Comparison of ENCODE assay signal across 26 mouse cellular contexts in genomic region chr17:25644761-25645160, GRCm38 (mm10).
DNase-seq lines count a peak whose midpoint lies in the region; ATAC-seq and TF ChIP-seq lines count a peak whose summit lies in the region.
"Had no signal": no experiment of that assay in that cellular context is flagged by ENCODE, and none has a peak within 500 bp of the region (broad histone marks: within the 10 kb centered on the region; RNA-seq: fewer than 3 reads in every experiment).

No protein-coding gene starts in this region.

- DNase-seq in frontal cortex, postnatal 25 days (ENCODE audit: low spot score in 2 of 2) = no peak
- DNase-seq in midbrain, embryonic 10.5 days (ENCODE audit: low spot score) = no peak
- no peak for DNase-seq in midbrain, postnatal 0 days (ENCODE audit: low spot score)
- no peak for DNase-seq in limb, embryonic 10.5 days (ENCODE audit: low spot score)
- DNase-seq in cerebellum, postnatal 25 days = no peak
- DNase-seq in layer of hippocampus, postnatal 25 days (ENCODE audit: extremely low spot score in 1 of 2, low spot score in 1 of 2) = no peak
- DNase-seq: adrenal gland, adult 8-10 months; adrenal gland, postnatal 25 days; cerebellum, adult 11-12 months; cerebellum, adult 8-10 months; cerebellum, postnatal 14 days; gastrocnemius, adult 2 months; gastrocnemius, postnatal 14 days; heart, adult 11 months; kidney, adult 18-20 months had no signal

- no peak overlapping the region for H3K9ac ChIP-seq in midbrain, postnatal 0 days (replicated peaks; ENCODE audit: low read length, poor library complexity, severe bottlenecking)
- no peak overlapping the region for H3K9ac ChIP-seq in embryonic facial prominence, embryonic 13.5 days
- H3K9ac ChIP-seq: forebrain, embryonic 12.5 days; forebrain, embryonic 15.5 days; hindbrain, embryonic 14.5 days had no signal

- peaks cover 31% of the 10 kb centered on the region for H3K36me3 ChIP-seq in midbrain, embryonic 10.5 days
- no peaks in the 10 kb centered on the region; the same call in 1 of the 2 replicates for H3K36me3 ChIP-seq in midbrain, postnatal 0 days (ENCODE audit: insufficient read depth, low read length)
- peaks cover 36% of the 10 kb centered on the region for H3K36me3 ChIP-seq in embryonic facial prominence, embryonic 13.5 days
- peaks cover 36% of the 10 kb centered on the region for H3K36me3 ChIP-seq in limb, embryonic 10.5 days
- H3K36me3 ChIP-seq: forebrain, embryonic 15.5 days had no signal

- 98% methylated on average over 3 of the region's 3 CpGs for WGBS in midbrain, embryonic 10.5 days
- WGBS in midbrain, postnatal 0 days = 90% methylated on average over 3 of the region's 3 CpGs
- WGBS in embryonic facial prominence, embryonic 13.5 days = 84% methylated on average over 3 of the region's 3 CpGs
- 94% methylated on average over 3 of the region's 3 CpGs for WGBS in limb, embryonic 10.5 days

- H3K9me3 ChIP-seq in midbrain, embryonic 10.5 days (replicated peaks) = no peaks in the 10 kb centered on the region
- H3K9me3 ChIP-seq in midbrain, postnatal 0 days (ENCODE audit: low read length) = no peaks in the 10 kb centered on the region
- H3K9me3 ChIP-seq in embryonic facial prominence, embryonic 13.5 days = no peaks in the 10 kb centered on the region
- no peaks in the 10 kb centered on the region for H3K9me3 ChIP-seq in limb, embryonic 10.5 days (replicated peaks)
- H3K9me3 ChIP-seq: forebrain, embryonic 12.5 days; forebrain, embryonic 15.5 days had no signal

- no peak overlapping the region for H3K4me3 ChIP-seq in midbrain, embryonic 10.5 days
- H3K4me3 ChIP-seq in midbrain, postnatal 0 days (ENCODE audit: low read depth, low read length) = no peak overlapping the region
- no peak overlapping the region for H3K4me3 ChIP-seq in embryonic facial prominence, embryonic 13.5 days
- no peak overlapping the region for H3K4me3 ChIP-seq in limb, embryonic 10.5 days
- H3K4me3 ChIP-seq: forebrain, embryonic 12.5 days; forebrain, embryonic 15.5 days; gastrocnemius, adult 2 months had no signal

- H3K4me2 ChIP-seq in midbrain, postnatal 0 days (ENCODE audit: low read depth, low read length, poor library complexity, severe bottlenecking) = no peak overlapping the region
- no peak overlapping the region for H3K4me2 ChIP-seq in embryonic facial prominence, embryonic 13.5 days
- H3K4me2 ChIP-seq: forebrain, embryonic 12.5 days; forebrain, embryonic 15.5 days; heart, embryonic 11.5 days; hindbrain, embryonic 14.5 days had no signal

- no peaks in the 10 kb centered on the region for H3K27me3 ChIP-seq in midbrain, embryonic 10.5 days (ENCODE audit: low read depth, poor library complexity, severe bottlenecking)
- no peaks in the 10 kb centered on the region for H3K27me3 ChIP-seq in midbrain, postnatal 0 days (ENCODE audit: insufficient read depth, low read length)
- H3K27me3 ChIP-seq in embryonic facial prominence, embryonic 13.5 days = no peaks in the 10 kb centered on the region
- 0 out of 2 replicates have a peak, but pooled peaks cover 7% of the 10 kb centered on the region for H3K27me3 ChIP-seq in limb, embryonic 10.5 days (ENCODE audit: low read depth, poor library complexity, severe bottlenecking)
- H3K27me3 ChIP-seq: forebrain, embryonic 12.5 days; forebrain, embryonic 15.5 days had no signal

- ATAC-seq in frontal cortex, adult (ENCODE audit: low TSS enrichment) = 0 out of 2 replicates have a peak, but pooled peaks have one; percentile 29
- no peak for ATAC-seq in midbrain, postnatal 0 days (ENCODE audit: low FRiP score)
- ATAC-seq in embryonic facial prominence, embryonic 13.5 days (ENCODE audit: insufficient number of reproducible peaks, insufficient read depth, low FRiP score, low TSS enrichment, low read depth) = no peak
- ATAC-seq: activated CD4-positive, CD25-positive, alpha-beta regulatory T cell, adult 4 months; CD4-positive, CD25-positive, alpha-beta regulatory T cell, adult 4 months; forebrain, embryonic 15.5 days; hindbrain, postnatal 0 days; inflammation-experienced regulatory T-cells, adult 6 months; intestine, embryonic 16.5 days had no signal

- no peak for TF ChIP-seq CTCF in midbrain, postnatal 0 days (IDR thresholded peaks at IDR 0.05)

- peaks cover 40% of the 10 kb centered on the region for H3K4me1 ChIP-seq in midbrain, embryonic 10.5 days
- no peaks in the 10 kb centered on the region for H3K4me1 ChIP-seq in midbrain, postnatal 0 days (ENCODE audit: insufficient read depth, low read length)
- peaks cover 46% of the 10 kb centered on the region for H3K4me1 ChIP-seq in embryonic facial prominence, embryonic 13.5 days
- H3K4me1 ChIP-seq in limb, embryonic 10.5 days = peaks cover 55% of the 10 kb centered on the region

- 0 out of 2 replicates have a peak overlapping the region, but pooled peaks have one; percentile 23 for H3K27ac ChIP-seq in midbrain, embryonic 10.5 days (replicated peaks)
- no peak overlapping the region for H3K27ac ChIP-seq in midbrain, postnatal 0 days (ENCODE audit: low read depth, low read length)
- H3K27ac ChIP-seq in embryonic facial prominence, embryonic 13.5 days = peak overlapping the region; percentile 57
- peak overlapping the region; percentile 20; the same call in 1 of the 2 replicates for H3K27ac ChIP-seq in limb, embryonic 10.5 days
- H3K27ac ChIP-seq: forebrain, embryonic 15.5 days; gastrocnemius, adult 2 months; hindbrain, embryonic 14.5 days; hindbrain, postnatal 0 days had no signal
